Mouse (Mus musculus) spleen, postnatal 36 days (tissue): ENCODE measurements around the gene Slc12a9.

Experiments
- DNase-seq, 2 experiments: peaks; one replicate each; pipeline ENCODE4 v3.0.0; 2022; ENCODE audit warnings: low spot score in 2 of 2, mixed read lengths in 1 of 2

Gene Slc12a9

GRCm38 (mm10) chr5:137313466-137314192, 19.8 kb downstream of the Slc12a9 start:
- no peak for DNase-seq

GRCm38 (mm10) chr5:137308356-137308755, 25.0 kb downstream of the Slc12a9 start:
- no peak for DNase-seq

GRCm38 (mm10) chr5:137307071-137307912, 26.1 kb downstream of the Slc12a9 start, which contains the start of gene Srrt:
Gene Srrt (minus strand): TSS chr5:137307674.
- DNase-seq, result peak; percentile 90 to 92

- DNase-seq, result no peak
Observed at GRCm38 (mm10) chr5:137306439-137307005, 26.9 kb downstream of the Slc12a9 start.

- no peak for DNase-seq
Observed at GRCm38 (mm10) chr5:137305822-137306221, 27.6 kb downstream of the Slc12a9 start.

- DNase-seq, result no peak
Observed at GRCm38 (mm10) chr5:137304816-137305215, 28.6 kb downstream of the Slc12a9 start.

- DNase-seq, result no peak
Observed at GRCm38 (mm10) chr5:137304165-137304564, 29.2 kb downstream of the Slc12a9 start.

- no peak for DNase-seq
Observed at GRCm38 (mm10) chr5:137303609-137304008, 29.8 kb downstream of the Slc12a9 start.

- DNase-seq, result no peak
Observed at GRCm38 (mm10) chr5:137301253-137301652, 32.1 kb downstream of the Slc12a9 start.

- DNase-seq, result no peak
Observed at GRCm38 (mm10) chr5:137299240-137299639, 34.2 kb downstream of the Slc12a9 start.

GRCm38 (mm10) chr5:137297126-137297525, 36.3 kb downstream of the Slc12a9 start:
- DNase-seq, result no peak

GRCm38 (mm10) chr5:137295712-137296111, 37.7 kb downstream of the Slc12a9 start:
- no peak for DNase-seq

GRCm38 (mm10) chr5:137295296-137295695, 38.1 kb downstream of the Slc12a9 start:
- DNase-seq, result no peak

- peak in 1 of 2 experiments; percentile 39 for DNase-seq
Observed at GRCm38 (mm10) chr5:137294744-137295093, 38.7 kb downstream of the Slc12a9 start.

GRCm38 (mm10) chr5:137293839-137294743, 39.3 kb downstream of the Slc12a9 start, which contains the start of gene Ufsp1:
Gene Ufsp1 (plus strand): TSS chr5:137294629.
- DNase-seq, result peak; percentile 94 to 95

- DNase-seq, result peak; percentile 82 to 84
Observed at GRCm38 (mm10) chr5:137293282-137293681, 40.1 kb downstream of the Slc12a9 start.

- DNase-seq, result no peak
Observed at GRCm38 (mm10) chr5:137291381-137291926, 41.9 kb downstream of the Slc12a9 start.

GRCm38 (mm10) chr5:137290677-137291076, 42.7 kb downstream of the Slc12a9 start:
- peak; percentile 79 to 86 for DNase-seq

GRCm38 (mm10) chr5:137289591-137290365, 43.6 kb downstream of the Slc12a9 start:
- peak; percentile 68 to 81 for DNase-seq

GRCm38 (mm10) chr5:137288999-137289470, 44.4 kb downstream of the Slc12a9 start:
- DNase-seq, result peak; percentile 37 to 57
